Mouse (Mus musculus): ENCODE results near the gene Furin. TPM values are rescaled to one million over a fixed set of nuclear protein-coding genes. Genes with fewer than 3 reads are reported as not detected.

Furin gene
- polyA plus RNA-seq, 1 experiment from 2014 or later, result 6.0 TPM

GRCm38 (mm10) chr7:80379531-80379930 is 25.7 kb downstream of the Furin start:
- Histone ChIP-seq H3K9me3 (replicated peaks; ENCODE audit: control insufficient read depth, low read length) (no peaks in the 10 kb centered on the region), H3K36me3 (replicated peaks; ENCODE audit: control insufficient read depth, insufficient read depth, low read depth, low read length) (no peaks in the 10 kb centered on the region; the same call in 1 of the 2 replicates), H3K9ac (replicated peaks; ENCODE audit: low read length) (no peak overlapping the region), H3K27me3 (ENCODE audit: control insufficient read depth, insufficient read depth, low read length) (no peaks in the 10 kb centered on the region), H3K27ac (replicated peaks; ENCODE audit: low read depth, low read length) (no peak overlapping the region), H3K4me2 (ENCODE audit: low read depth, low read length) (no peak overlapping the region), H3K4me3 (ENCODE audit: low read depth, low read length) (no peak overlapping the region), H3K4me1 (ENCODE audit: control insufficient read depth, insufficient read depth, low read length) (no peaks in the 10 kb centered on the region)
- ATAC-seq (replicated peaks; ENCODE audit: insufficient number of reproducible peaks, low FRiP score, low TSS enrichment, low read depth) (no peak), DNase-seq (ENCODE audit: low spot score) (peak; percentile 50)
- WGBS, result 60% methylated on average over 13 of the region's 13 CpGs

GRCm38 (mm10) chr7:80377471-80377870 is 27.8 kb downstream of the Furin start:
- ATAC-seq (replicated peaks; ENCODE audit: insufficient number of reproducible peaks, low FRiP score, low TSS enrichment, low read depth), result no peak
- 38% methylated on average over 6 of the region's 6 CpGs for WGBS

GRCm38 (mm10) chr7:80376192-80376591 is 29.0 kb downstream of the Furin start:
- ATAC-seq (replicated peaks; ENCODE audit: insufficient number of reproducible peaks, low FRiP score, low TSS enrichment, low read depth) (no peak), DNase-seq (ENCODE audit: low spot score) (no peak)
- WGBS, result 82% methylated on average over 10 of the region's 10 CpGs

More at GRCm38 (mm10) chr7:80377471-80377870, 27.8 kb downstream of the Furin start:
- Histone ChIP-seq H3K4me1 (ENCODE audit: control insufficient read depth, insufficient read depth, low read length) (no peaks in the 10 kb centered on the region), H3K27me3 (ENCODE audit: control insufficient read depth, insufficient read depth, low read length) (no peaks in the 10 kb centered on the region), H3K9ac (replicated peaks; ENCODE audit: low read length) (no peak overlapping the region), H3K36me3 (replicated peaks; ENCODE audit: control insufficient read depth, insufficient read depth, low read depth, low read length) (no peaks in the 10 kb centered on the region; the same call in 1 of the 2 replicates), H3K27ac (replicated peaks; ENCODE audit: low read depth, low read length) (no peak overlapping the region), H3K4me3 (ENCODE audit: low read depth, low read length) (no peak overlapping the region), H3K4me2 (ENCODE audit: low read depth, low read length) (no peak overlapping the region), H3K9me3 (replicated peaks; ENCODE audit: control insufficient read depth, low read length) (no peaks in the 10 kb centered on the region)
- DNase-seq (ENCODE audit: low spot score), result peak; percentile 68

GRCm38 (mm10) chr7:80375376-80376039 is 29.7 kb downstream of the Furin start:
- no peak for DNase-seq (ENCODE audit: low spot score)
- 79% methylated on average over 9 of the region's 9 CpGs for WGBS
- no peaks in the 10 kb centered on the region for H3K4me1 ChIP-seq (ENCODE audit: control insufficient read depth, insufficient read depth, low read length)
- H3K4me2 ChIP-seq (ENCODE audit: low read depth, low read length), result no peak overlapping the region
- H3K36me3 ChIP-seq (replicated peaks; ENCODE audit: control insufficient read depth, insufficient read depth, low read depth, low read length), result no peaks in the 10 kb centered on the region
- no peak overlapping the region for H3K27ac ChIP-seq (replicated peaks; ENCODE audit: low read depth, low read length)
- H3K9me3 ChIP-seq (replicated peaks; ENCODE audit: control insufficient read depth, low read length), result no peaks in the 10 kb centered on the region
- no peak overlapping the region for H3K9ac ChIP-seq (replicated peaks; ENCODE audit: low read length)
- no peak for ATAC-seq (replicated peaks; ENCODE audit: insufficient number of reproducible peaks, low FRiP score, low TSS enrichment, low read depth)
- H3K4me3 ChIP-seq (ENCODE audit: low read depth, low read length), result no peak overlapping the region
- no peaks in the 10 kb centered on the region for H3K27me3 ChIP-seq (ENCODE audit: control insufficient read depth, insufficient read depth, low read length)

More at GRCm38 (mm10) chr7:80376192-80376591, 29.0 kb downstream of the Furin start:
- Histone ChIP-seq H3K9ac (replicated peaks; ENCODE audit: low read length) (no peak overlapping the region), H3K9me3 (replicated peaks; ENCODE audit: control insufficient read depth, low read length) (no peaks in the 10 kb centered on the region), H3K4me2 (ENCODE audit: low read depth, low read length) (no peak overlapping the region), H3K4me3 (ENCODE audit: low read depth, low read length) (no peak overlapping the region), H3K36me3 (replicated peaks; ENCODE audit: control insufficient read depth, insufficient read depth, low read depth, low read length) (no peaks in the 10 kb centered on the region), H3K4me1 (ENCODE audit: control insufficient read depth, insufficient read depth, low read length) (no peaks in the 10 kb centered on the region), H3K27ac (replicated peaks; ENCODE audit: low read depth, low read length) (no peak overlapping the region), H3K27me3 (ENCODE audit: control insufficient read depth, insufficient read depth, low read length) (no peaks in the 10 kb centered on the region)

- Histone ChIP-seq H3K9ac (replicated peaks; ENCODE audit: low read length) (no peak overlapping the region), H3K4me3 (ENCODE audit: low read depth, low read length) (no peak overlapping the region), H3K36me3 (replicated peaks; ENCODE audit: control insufficient read depth, insufficient read depth, low read depth, low read length) (no peaks in the 10 kb centered on the region), H3K27me3 (ENCODE audit: control insufficient read depth, insufficient read depth, low read length) (no peaks in the 10 kb centered on the region), H3K9me3 (replicated peaks; ENCODE audit: control insufficient read depth, low read length) (no peaks in the 10 kb centered on the region), H3K4me2 (ENCODE audit: low read depth, low read length) (no peak overlapping the region), H3K27ac (replicated peaks; ENCODE audit: low read depth, low read length) (no peak overlapping the region), H3K4me1 (ENCODE audit: control insufficient read depth, insufficient read depth, low read length) (no peaks in the 10 kb centered on the region)
- ATAC-seq (replicated peaks; ENCODE audit: insufficient number of reproducible peaks, low FRiP score, low TSS enrichment, low read depth) (no peak), DNase-seq (ENCODE audit: low spot score) (no peak)
- 86% methylated on average over 3 of the region's 3 CpGs for WGBS
Measured at GRCm38 (mm10) chr7:80374733-80375132, 30.5 kb downstream of the Furin start.

GRCm38 (mm10) chr7:80374280-80374679 is 31.0 kb downstream of the Furin start:
- Histone ChIP-seq H3K9me3 (replicated peaks; ENCODE audit: control insufficient read depth, low read length) (no peaks in the 10 kb centered on the region), H3K4me2 (ENCODE audit: low read depth, low read length) (no peak overlapping the region), H3K27me3 (ENCODE audit: control insufficient read depth, insufficient read depth, low read length) (no peaks in the 10 kb centered on the region), H3K4me3 (ENCODE audit: low read depth, low read length) (no peak overlapping the region), H3K9ac (replicated peaks; ENCODE audit: low read length) (no peak overlapping the region), H3K27ac (replicated peaks; ENCODE audit: low read depth, low read length) (no peak overlapping the region), H3K36me3 (replicated peaks; ENCODE audit: control insufficient read depth, insufficient read depth, low read depth, low read length) (no peaks in the 10 kb centered on the region), H3K4me1 (ENCODE audit: control insufficient read depth, insufficient read depth, low read length) (peaks cover under 1% of the 10 kb centered on the region; the same call in 1 of the 2 replicates)
- DNase-seq (ENCODE audit: low spot score), result no peak
- no peak for ATAC-seq (replicated peaks; ENCODE audit: insufficient number of reproducible peaks, low FRiP score, low TSS enrichment, low read depth)
- WGBS, result 71% methylated on average over 3 of the region's 3 CpGs

GRCm38 (mm10) chr7:80373850-80374249 is 31.4 kb downstream of the Furin start:
- DNase-seq (ENCODE audit: low spot score) (no peak), ATAC-seq (replicated peaks; ENCODE audit: insufficient number of reproducible peaks, low FRiP score, low TSS enrichment, low read depth) (no peak)
- H3K9ac ChIP-seq (replicated peaks; ENCODE audit: low read length), result no peak overlapping the region
- H3K9me3 ChIP-seq (replicated peaks; ENCODE audit: control insufficient read depth, low read length), result no peaks in the 10 kb centered on the region
- H3K4me2 ChIP-seq (ENCODE audit: low read depth, low read length), result no peak overlapping the region
- 84% methylated on average over 12 of the region's 12 CpGs for WGBS
- no peaks in the 10 kb centered on the region for H3K36me3 ChIP-seq (replicated peaks; ENCODE audit: control insufficient read depth, insufficient read depth, low read depth, low read length)
- no peaks in the 10 kb centered on the region for H3K27me3 ChIP-seq (ENCODE audit: control insufficient read depth, insufficient read depth, low read length)
- no peak overlapping the region for H3K27ac ChIP-seq (replicated peaks; ENCODE audit: low read depth, low read length)
- H3K4me3 ChIP-seq (ENCODE audit: low read depth, low read length), result no peak overlapping the region
- H3K4me1 ChIP-seq (ENCODE audit: control insufficient read depth, insufficient read depth, low read length), result peaks cover 2% of the 10 kb centered on the region; the same call in 1 of the 2 replicates

- Histone ChIP-seq H3K9me3 (replicated peaks; ENCODE audit: control insufficient read depth, low read length) (no peaks in the 10 kb centered on the region), H3K9ac (replicated peaks; ENCODE audit: low read length) (no peak overlapping the region), H3K27ac (replicated peaks; ENCODE audit: low read depth, low read length) (no peak overlapping the region), H3K36me3 (replicated peaks; ENCODE audit: control insufficient read depth, insufficient read depth, low read depth, low read length) (no peaks in the 10 kb centered on the region), H3K4me3 (ENCODE audit: low read depth, low read length) (no peak overlapping the region), H3K27me3 (ENCODE audit: control insufficient read depth, insufficient read depth, low read length) (no peaks in the 10 kb centered on the region), H3K4me1 (ENCODE audit: control insufficient read depth, insufficient read depth, low read length) (peaks cover 2% of the 10 kb centered on the region; the same call in 1 of the 2 replicates), H3K4me2 (ENCODE audit: low read depth, low read length) (no peak overlapping the region)
- 74% methylated on average over 4 of the region's 4 CpGs for WGBS
- ATAC-seq (replicated peaks; ENCODE audit: insufficient number of reproducible peaks, low FRiP score, low TSS enrichment, low read depth), result no peak
- no peak for DNase-seq (ENCODE audit: low spot score)
Measured at GRCm38 (mm10) chr7:80373352-80373751, 31.9 kb downstream of the Furin start.

Data from embryonic facial prominence, embryonic 11.5 days (tissue).